Mouse (Mus musculus) cerebellum, adult 2 months (tissue): ENCODE data around the gene Kpnb1.

ENCODE experiments used
- CTCF ChIP-seq: fragments of 200-500 bp; IDR thresholded peaks from 2 replicates; pipeline ENCODE4 v1.5.1; 2011; ENCODE audit warnings: low read depth, mild to moderate bottlenecking, control low read depth, low read length, moderate library complexity, borderline replicate concordance; ENCODE audit not compliant: insufficient read depth
- POLR2A ChIP-seq: fragments of 200-500 bp; IDR thresholded peaks from 2 replicates; pipeline ENCODE4 v1.6.1; 2011; ENCODE audit warnings: low read length, control low read depth, borderline replicate concordance; ENCODE audit not compliant: insufficient read depth

DNA sequence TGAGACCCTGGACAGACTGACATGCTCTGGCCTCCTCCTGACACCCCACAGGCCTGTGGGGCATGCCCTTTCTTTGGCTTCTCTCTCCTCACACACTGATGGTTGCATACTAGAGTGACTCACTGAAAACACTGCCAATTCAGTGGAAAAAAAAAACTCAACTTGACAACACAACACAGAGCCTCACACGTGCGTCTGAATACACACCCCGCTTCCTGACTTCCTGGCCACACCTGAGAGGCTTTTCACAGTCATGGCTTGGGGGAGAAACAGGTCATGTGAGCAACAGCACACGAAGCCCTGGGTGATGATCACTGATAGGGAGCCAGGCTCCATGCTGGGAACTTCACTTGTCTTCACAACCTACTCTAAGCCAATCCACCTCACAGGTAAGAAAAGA is 46.9 kb downstream of the Kpnb1 start:
- TF ChIP-seq CTCF (no peak), POLR2A (no peak)
